Mouse (Mus musculus) adrenal gland, adult 8-10 months (tissue): ENCODE data around the gene Slc6a2. TPM values are rescaled to one million over a fixed set of nuclear protein-coding genes. Genes with fewer than 3 reads are reported as not detected.

Experiments used
- DNase-seq: peaks from one replicate; pipeline ENCODE4 v3.0.0; 2022
- microRNA-seq, 2 experiments: library from miRNA; unstranded; fragments of <30 nt; microRNA quantifications; one replicate each; pipeline ENCODE4 v1.2.0; 2022
- total RNA-seq, 4 experiments: library from RNA; stranded (reverse); gene quantifications; 2 replicates each; pipeline ENCODE4 v1.2.4; 2022

Slc6a2 gene
- total RNA-seq, 4 experiments from 2014 or later = 6.0 to 27.5 (median 12.8) TPM

- no peak for DNase-seq
Measured at GRCm38 (mm10) chr8:93038831-93039230, 79.0 kb downstream of the Slc6a2 start.

DNA sequence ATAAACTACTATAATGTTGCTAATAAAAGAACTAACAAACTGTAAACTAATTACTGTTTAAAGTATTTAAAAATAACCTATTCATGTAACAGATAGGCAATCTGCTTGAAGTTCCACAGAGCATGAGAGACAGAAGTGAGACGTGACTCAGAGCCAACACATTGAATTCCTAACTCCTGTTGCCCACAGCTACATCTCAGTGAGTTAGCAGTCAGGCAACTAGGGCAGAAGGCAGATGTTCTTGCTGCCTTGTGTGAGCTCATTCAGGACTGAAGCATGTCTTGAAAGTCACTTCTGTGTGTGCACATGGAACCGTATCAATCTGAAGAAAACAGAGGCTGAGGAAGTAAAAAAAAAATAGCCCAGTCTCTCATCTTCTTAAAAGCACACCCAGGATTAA is 80.4 kb downstream of the Slc6a2 start:
- no peak for DNase-seq

DNA sequence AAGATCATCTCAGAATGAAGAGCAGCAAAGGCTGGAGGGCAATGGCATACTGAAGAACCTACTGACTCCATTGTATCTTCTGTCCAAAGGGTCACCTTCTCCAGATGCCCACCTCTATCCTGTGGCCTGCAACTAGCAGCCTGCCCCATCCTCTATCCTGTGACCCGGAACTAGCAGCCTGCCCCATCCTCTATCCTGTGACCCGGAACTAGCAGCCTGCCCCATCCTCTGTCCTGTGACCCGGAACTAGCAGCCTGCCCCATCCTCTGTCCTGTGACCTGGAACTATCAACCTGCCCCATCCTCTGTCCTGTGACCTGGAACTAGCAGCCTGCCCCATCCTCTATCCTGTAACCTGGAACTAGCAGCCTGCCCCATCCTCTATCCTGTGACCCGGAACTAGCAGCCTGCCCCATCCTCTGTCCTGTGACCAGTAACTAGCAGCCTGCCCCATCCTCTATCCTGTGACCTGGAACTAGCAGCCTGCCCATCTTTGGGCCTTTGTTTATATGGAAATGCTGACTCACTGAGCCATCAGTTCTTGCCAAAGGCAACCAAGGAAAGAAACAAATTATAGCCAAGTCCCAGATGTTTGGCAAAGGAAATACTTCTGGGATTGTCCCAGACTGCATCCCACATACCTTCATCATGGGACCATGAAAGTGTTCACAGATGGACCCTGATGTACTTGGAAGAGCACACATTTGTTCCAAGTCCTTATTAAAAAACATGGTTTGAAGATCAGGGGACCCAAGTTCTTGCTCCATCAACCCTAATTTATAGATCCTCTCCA is 81.1 kb downstream of the Slc6a2 start:
- no peak for DNase-seq

GRCm38 (mm10) chr8:93043083-93043482 is 83.2 kb downstream of the Slc6a2 start:
- DNase-seq = no peak

DNA sequence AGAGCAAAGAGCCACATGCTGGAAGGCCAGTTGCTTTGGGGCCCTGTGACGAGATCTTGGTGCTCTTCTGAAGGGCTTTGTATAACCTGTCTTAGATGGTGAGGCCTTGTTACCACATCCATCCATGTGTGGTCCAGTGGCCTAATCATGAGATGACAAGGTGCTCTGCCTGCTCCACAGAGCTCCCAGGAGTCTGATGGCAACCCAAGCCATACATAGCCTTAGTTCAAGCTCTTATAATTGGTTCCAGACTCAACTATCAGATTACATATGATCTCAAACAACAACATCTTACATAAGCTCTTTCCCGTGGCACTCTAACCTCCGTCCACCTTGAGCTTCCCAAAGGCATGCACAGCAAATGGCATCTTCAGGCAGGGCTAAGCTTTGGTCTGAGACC is 88.2 kb downstream of the Slc6a2 start, which contains the start of gene Ces1a:
TSS of gene Ces1a (minus strand) at position 101 of the 400 bp plus-strand sequence.
- DNase-seq = no peak

DNA sequence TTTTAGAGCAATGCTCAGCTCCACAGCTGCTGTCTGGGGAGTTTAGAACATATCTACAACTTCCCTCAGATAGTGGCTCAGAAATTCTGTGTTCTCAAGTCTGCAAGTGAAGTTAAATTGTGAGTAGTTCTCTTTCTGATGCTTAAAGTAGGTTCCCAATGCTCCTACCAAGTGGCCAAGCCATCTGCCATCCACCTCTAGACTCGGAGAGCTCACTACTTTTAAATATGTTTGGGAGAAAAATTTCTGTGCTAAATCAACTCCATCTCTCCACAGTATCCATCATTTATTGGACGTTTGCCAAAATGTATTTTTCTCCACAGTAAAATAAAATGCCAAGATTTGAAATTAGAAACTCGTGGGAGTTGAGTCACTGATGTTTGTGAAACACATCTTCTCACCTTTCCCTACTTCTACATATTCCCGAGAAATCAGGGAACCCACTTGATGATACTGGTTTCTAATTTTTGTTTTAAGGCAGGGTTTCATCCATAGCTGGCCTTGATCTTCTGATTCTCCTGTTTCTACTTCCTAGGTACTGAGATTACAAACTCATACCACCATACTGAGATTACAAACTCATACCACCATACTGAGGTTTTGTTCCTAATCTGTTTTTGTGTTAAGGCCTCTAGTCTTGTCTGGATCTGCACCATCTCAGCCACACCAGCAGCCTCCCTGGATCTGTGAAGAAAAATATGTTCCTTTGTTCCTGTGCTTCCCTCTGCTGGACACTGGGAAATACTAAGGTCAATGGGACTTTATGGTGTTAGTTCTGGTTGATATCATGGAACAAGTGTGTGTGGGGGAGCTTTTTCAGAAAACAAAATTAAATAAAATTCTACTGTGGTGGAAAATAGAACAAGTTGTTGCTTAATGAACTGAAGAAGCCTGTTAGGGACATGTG is 88.9 kb downstream of the Slc6a2 start:
- no peak for DNase-seq

Small RNAs within 50 kb of the gene (microRNA-seq; reads per million reads assigned to microRNA genes)
- 0 reads per million in 2 experiments for gene Gm22151

Other genes with a start within 250 kb of the Slc6a2 start
- gene Mmp2, start 132.8 kb upstream of the Slc6a2 start, total RNA-seq = 10 to 100 TPM; 17.9 to 57.2 (median 28.4) TPM
- 10 to 100 TPM in 2 of 4 experiments, 1 to 10 TPM in 2; 2.8 to 21.3 (median 11.3) TPM for gene Lpcat2, start 104.7 kb upstream of the Slc6a2 start, total RNA-seq
- gene Capns2, start 58.7 kb upstream of the Slc6a2 start, total RNA-seq = 1 to 10 TPM in 2 of 4 experiments, under 1 TPM in 1, not detected in 1; 0.28 to 2.1 (median 1.4) TPM
- gene Ces1a, start 88.1 kb downstream of the Slc6a2 start, total RNA-seq = not detected
- gene Ces1b, start 119.9 kb downstream of the Slc6a2 start, total RNA-seq = not detected
- 1 to 10 TPM in 1 of 4 experiments, under 1 TPM in 2, not detected in 1; 0.24 to 2.0 (median 0.73) TPM for gene Ces1c, start 171.2 kb downstream of the Slc6a2 start, total RNA-seq
- gene Ces1d, start 237.8 kb downstream of the Slc6a2 start, total RNA-seq = 100 to 1,000 TPM in 3 of 4 experiments, 10 to 100 TPM in 1; 62.1 to 230 (median 170) TPM